Mouse (Mus musculus): ENCODE measurements around the gene Zfp444.

DNA sequence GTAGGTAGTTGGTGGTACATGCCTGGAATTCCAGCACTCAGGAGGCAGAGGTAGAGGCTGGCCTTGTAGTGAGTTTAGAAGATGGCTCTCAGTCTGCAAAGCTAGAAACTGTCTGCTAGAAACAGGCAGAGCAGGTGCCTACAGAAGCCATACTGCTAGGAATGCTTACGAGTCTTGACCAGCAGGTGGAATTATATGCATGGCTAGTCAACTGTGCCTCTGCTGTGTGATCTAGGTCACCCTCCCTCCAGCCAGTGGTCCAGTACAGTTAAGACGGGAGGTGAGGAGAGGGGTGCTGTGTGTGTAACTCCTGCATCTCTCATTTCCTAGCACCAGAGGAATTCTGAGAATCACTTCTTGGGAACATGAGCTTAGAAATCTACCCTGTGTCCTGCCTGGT is 14.7 kb downstream of the Zfp444 start:
- no peak for TF ChIP-seq CTCF (IDR thresholded peaks at IDR 0.05)
- no peak for TF ChIP-seq EP300 (IDR thresholded peaks at IDR 0.05)

All from lung, postnatal 0 days (tissue).